23 mouse cellular contexts compared by ENCODE assay signal in genomic region chr12:102356781-102357180, GRCm38 (mm10).
A peak's percentile ranks its signal among the peaks of the same experiment; 100 is the strongest.
DNase-seq lines count a peak whose midpoint lies in the region; ATAC-seq and TF ChIP-seq lines count a peak whose summit lies in the region.
"Had no signal": no experiment of that assay in that cellular context is flagged by ENCODE, and none has a peak within 500 bp of the region (broad histone marks: within the 10 kb centered on the region; RNA-seq: fewer than 3 reads in every experiment).

No protein-coding gene starts in this region.

- peak overlapping the region; percentile 34 for H3K4me3 ChIP-seq in liver, postnatal 0 days (ENCODE audit: low read depth, low read length)
- no peak overlapping the region for H3K4me3 ChIP-seq in liver, embryonic 12.5 days
- H3K4me3 ChIP-seq in bone marrow, adult 2 months (replicated peaks; ENCODE audit: control insufficient read depth, low read depth, low read length), result peak overlapping the region; percentile 82
- peak overlapping the region; percentile 85 for H3K4me3 ChIP-seq in megakaryocyte, embryonic 14.5 days (replicated peaks)
- no peak overlapping the region for H3K4me3 ChIP-seq in intestine, embryonic 15.5 days (replicated peaks)
- H3K4me3 ChIP-seq: embryonic facial prominence, embryonic 15.5 days; erythroblast, embryonic 14.5 days; forebrain, embryonic 10.5 days; heart, embryonic 10.5 days; hindbrain, embryonic 13.5 days had no signal

- peak overlapping the region; percentile 44 for H3K4me2 ChIP-seq in liver, postnatal 0 days (ENCODE audit: low read depth, low read length)
- H3K4me2 ChIP-seq in liver, embryonic 12.5 days, result no peak overlapping the region
- H3K4me2 ChIP-seq in intestine, embryonic 15.5 days (replicated peaks), result no peak overlapping the region
- H3K4me2 ChIP-seq: embryonic facial prominence, embryonic 15.5 days; hindbrain, embryonic 13.5 days had no signal

- no peak for TF ChIP-seq POLR2A in bone marrow, adult 2 months (IDR thresholded peaks at IDR 0.05; ENCODE audit: borderline replicate concordance, control insufficient read depth, low read depth, low read length)

- no peaks in the 10 kb centered on the region for H3K9me3 ChIP-seq in liver, postnatal 0 days (ENCODE audit: low read length)
- no peaks in the 10 kb centered on the region for H3K9me3 ChIP-seq in liver, embryonic 12.5 days (replicated peaks)
- peaks cover 17% of the 10 kb centered on the region for H3K9me3 ChIP-seq in megakaryocyte, embryonic 14.5 days
- no peaks in the 10 kb centered on the region for H3K9me3 ChIP-seq in intestine, embryonic 15.5 days
- H3K9me3 ChIP-seq: embryonic facial prominence, embryonic 15.5 days; forebrain, embryonic 10.5 days; heart, embryonic 10.5 days; hindbrain, embryonic 13.5 days had no signal

- peaks cover 8% of the 10 kb centered on the region for H3K4me1 ChIP-seq in liver, postnatal 0 days (ENCODE audit: insufficient read depth)
- peaks cover 20% of the 10 kb centered on the region for H3K4me1 ChIP-seq in liver, embryonic 12.5 days
- H3K4me1 ChIP-seq in bone marrow, adult 2 months (ENCODE audit: control insufficient read depth, insufficient read depth, low read length), result peaks cover 10% of the 10 kb centered on the region; the same call in 1 of the 2 replicates
- peaks cover 100% of the 10 kb centered on the region for H3K4me1 ChIP-seq in megakaryocyte, embryonic 14.5 days
- H3K4me1 ChIP-seq in intestine, embryonic 15.5 days (replicated peaks), result no peaks in the 10 kb centered on the region
- H3K4me1 ChIP-seq: embryonic facial prominence, embryonic 15.5 days; forebrain, embryonic 10.5 days; heart, embryonic 10.5 days; hindbrain, embryonic 13.5 days had no signal

- DNase-seq in liver, postnatal 0 days, result peak; percentile 50
- DNase-seq in retina, embryonic 14.5 days (ENCODE audit: low spot score), result no peak
- DNase-seq in adipocyte (ENCODE audit: low spot score), result no peak
- DNase-seq: adrenal gland, postnatal 10 days; cerebellum, adult 11-12 months; cerebellum, adult 9-11 months; cerebellum, postnatal 36 days; embryo, embryonic 11 days; gastrocnemius, postnatal 36 days; heart, adult 18-20 months; heart, postnatal 10 days; heart, postnatal 4 days had no signal

- peak overlapping the region; percentile 64 for H3K27ac ChIP-seq in liver, postnatal 0 days (ENCODE audit: low read depth)
- H3K27ac ChIP-seq in liver, embryonic 12.5 days, result no peak overlapping the region
- H3K27ac ChIP-seq in bone marrow, adult 2 months (ENCODE audit: control insufficient read depth, insufficient read depth, low read depth, low read length, poor library complexity), result peak overlapping the region; percentile 69; the same call in 1 of the 2 replicates
- no peak overlapping the region for H3K27ac ChIP-seq in intestine, embryonic 15.5 days
- H3K27ac ChIP-seq: embryonic facial prominence, embryonic 15.5 days; forebrain, embryonic 10.5 days; heart, embryonic 10.5 days; hindbrain, embryonic 13.5 days; hindbrain, postnatal 0 days had no signal

- WGBS in liver, postnatal 0 days (ENCODE audit: insufficient replicate concordance), result 69% methylated on average over 1 of the region's 1 CpGs
- WGBS in liver, embryonic 12.5 days (ENCODE audit: insufficient replicate concordance), result 58% methylated on average over 1 of the region's 1 CpGs
- WGBS in bone marrow, adult 2 months, result 17% methylated on average over 1 of the region's 1 CpGs
- WGBS in intestine, embryonic 15.5 days, result 77% methylated on average over 1 of the region's 1 CpGs

- ATAC-seq in liver, postnatal 0 days, result peak; percentile 30; the same call in 1 of the 2 replicates
- no peak for ATAC-seq in liver, embryonic 12.5 days
- no peak for ATAC-seq in intestine, embryonic 15.5 days
- ATAC-seq: forebrain, embryonic 14.5 days; hindbrain, postnatal 0 days had no signal

- H3K27me3 ChIP-seq in liver, postnatal 0 days (ENCODE audit: insufficient read depth, low read length), result no peaks in the 10 kb centered on the region
- no peaks in the 10 kb centered on the region for H3K27me3 ChIP-seq in liver, embryonic 12.5 days (replicated peaks)
- no peaks in the 10 kb centered on the region for H3K27me3 ChIP-seq in megakaryocyte, embryonic 14.5 days (replicated peaks)
- no peaks in the 10 kb centered on the region for H3K27me3 ChIP-seq in intestine, embryonic 15.5 days (replicated peaks)
- H3K27me3 ChIP-seq: embryonic facial prominence, embryonic 15.5 days; hindbrain, embryonic 13.5 days had no signal

- TF ChIP-seq EP300 in liver, postnatal 0 days (IDR thresholded peaks at IDR 0.05; ENCODE audit: low read depth), result no peak

- H3K36me3 ChIP-seq in liver, postnatal 0 days (replicated peaks; ENCODE audit: insufficient read depth, low read length), result peaks cover 48% of the 10 kb centered on the region
- H3K36me3 ChIP-seq in liver, embryonic 12.5 days, result peaks cover 61% of the 10 kb centered on the region
- peaks cover 98% of the 10 kb centered on the region for H3K36me3 ChIP-seq in megakaryocyte, embryonic 14.5 days (replicated peaks; ENCODE audit: low read length)
- H3K36me3 ChIP-seq in intestine, embryonic 15.5 days, result peaks cover 18% of the 10 kb centered on the region
- H3K36me3 ChIP-seq: forebrain, embryonic 10.5 days; hindbrain, embryonic 13.5 days had no signal

- H3K9ac ChIP-seq in liver, postnatal 0 days (replicated peaks), result no peak overlapping the region
- no peak overlapping the region for H3K9ac ChIP-seq in liver, embryonic 12.5 days
- no peak overlapping the region for H3K9ac ChIP-seq in intestine, embryonic 15.5 days
- H3K9ac ChIP-seq: embryonic facial prominence, embryonic 15.5 days; hindbrain, embryonic 13.5 days had no signal

- no peak for TF ChIP-seq CTCF in liver, postnatal 0 days (IDR thresholded peaks at IDR 0.05; ENCODE audit: low read depth)
- TF ChIP-seq CTCF in bone marrow, adult 2 months (IDR thresholded peaks at IDR 0.05; ENCODE audit: control insufficient read depth, insufficient read depth, low read length), result no peak

Comparison
In these comparisons a context has a peak if more than half of its experiments do, and no peak if none do; other contexts are left out.
1. H3K27ac ChIP-seq: peak in liver, postnatal 0 days (single experiment) and bone marrow, adult 2 months (single experiment); none in liver, embryonic 12.5 days (single experiment) and intestine, embryonic 15.5 days (single experiment).
2. H3K4me3 ChIP-seq: peak in liver, postnatal 0 days (single experiment), bone marrow, adult 2 months (single experiment) and megakaryocyte, embryonic 14.5 days (single experiment); none in liver, embryonic 12.5 days (single experiment) and intestine, embryonic 15.5 days (single experiment).